Mouse (Mus musculus): ENCODE results near the gene Snrpa.

DNA sequence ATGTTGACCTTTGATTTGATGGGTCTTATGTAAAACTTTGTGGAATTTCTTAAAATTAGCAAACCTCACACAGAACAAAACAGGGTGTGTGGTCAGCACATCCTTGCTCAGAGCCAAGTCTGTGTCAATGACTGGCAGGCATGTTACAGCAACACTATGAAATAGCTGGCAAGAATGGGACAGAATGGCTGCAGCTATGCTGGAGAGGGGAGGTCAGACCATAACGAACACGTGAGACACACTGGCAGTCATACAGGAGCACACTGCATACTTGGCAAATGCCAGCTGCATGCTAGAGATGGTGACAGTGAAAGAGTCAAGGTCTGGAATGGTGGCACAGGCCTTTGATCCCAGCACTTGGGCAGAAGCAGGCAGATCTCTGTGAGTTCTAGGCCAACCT, 39.7 kb upstream of the Snrpa start:
- TF ChIP-seq GATA1 (IDR thresholded peaks at IDR 0.05; ENCODE audit: borderline replicate concordance, low read length) (no peak), FLI1 (IDR thresholded peaks at IDR 0.05; ENCODE audit: low read length) (no peak)
